Mouse (Mus musculus): ENCODE measurements around the gene Tmem29. TPM values are rescaled to one million over a fixed set of nuclear protein-coding genes. Genes with fewer than 3 reads are reported as not detected.

Gene Tmem29
- polyA plus RNA-seq, 1 experiment from 2014 or later: 35.8 TPM

DNA sequence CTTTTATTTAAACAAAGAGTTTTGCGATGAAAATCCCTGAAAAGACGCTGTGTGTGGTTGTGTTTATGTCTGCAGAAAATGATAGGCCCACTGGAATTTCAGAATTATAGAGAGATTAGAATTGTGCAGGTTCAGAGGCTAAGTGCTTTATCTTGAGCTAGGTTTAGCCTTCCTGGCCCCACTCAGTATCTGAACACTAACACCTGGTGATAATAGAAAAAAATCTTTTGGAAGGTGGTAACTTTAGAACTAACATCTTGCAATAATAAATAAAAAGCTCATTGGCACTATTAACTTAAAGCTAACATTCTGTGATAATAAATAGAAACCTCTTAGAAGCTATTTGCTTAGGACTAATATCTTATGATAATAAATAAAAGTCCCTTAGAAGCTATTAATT lies 1.2 kb upstream of the Tmem29 start:
- Histone ChIP-seq H3K9ac (no peak overlapping the region), H3K27ac (ENCODE audit: low read depth) (no peak overlapping the region), H3K36me3 (ENCODE audit: insufficient read depth) (no peaks in the 10 kb centered on the region), H3K27me3 (ENCODE audit: insufficient read depth, low read length) (no peaks in the 10 kb centered on the region), H3K4me1 (ENCODE audit: insufficient read depth) (no peaks in the 10 kb centered on the region), H3K4me3 (ENCODE audit: low read depth, low read length) (no peak overlapping the region), H3K9me3 (ENCODE audit: low read depth, low read length) (no peaks in the 10 kb centered on the region), H3K4me2 (0 out of 2 replicates have a peak overlapping the region, but pooled peaks have one; percentile 54)
- ATAC-seq (ENCODE audit: insufficient read depth): no peak
- TF ChIP-seq CTCF (IDR thresholded peaks at IDR 0.05; ENCODE audit: low read depth): no peak
- DNase-seq: no peak
- WGBS: 51% methylated on average over 2 of the region's 2 CpGs

DNA sequence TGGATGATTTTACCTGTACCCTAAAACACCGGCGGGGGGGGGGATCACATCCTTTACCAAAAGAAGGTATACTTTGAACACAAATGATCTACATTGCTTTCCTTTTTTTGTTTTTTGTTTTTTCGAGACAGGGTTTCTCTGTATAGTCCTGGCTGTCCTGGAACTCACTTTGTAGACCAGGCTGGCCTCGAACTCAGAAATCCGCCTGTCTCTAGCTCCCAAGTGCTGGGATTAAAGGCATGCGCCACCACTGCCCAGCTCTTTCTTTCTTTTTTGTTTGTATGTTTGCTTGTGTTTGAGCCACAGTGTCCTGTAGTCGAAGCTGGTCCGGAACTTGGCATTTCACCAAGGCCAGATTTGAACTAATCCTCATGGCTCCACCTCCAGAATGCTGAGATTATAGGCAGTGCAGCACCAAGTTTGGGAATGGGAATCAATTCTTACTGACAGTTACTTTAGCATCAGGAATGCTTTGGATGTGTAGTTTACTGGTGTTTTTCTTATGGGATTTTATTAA lies 515 bp upstream of the Tmem29 start:
- 0 out of 2 replicates have a peak, but pooled peaks have one; percentile 10 for ATAC-seq (ENCODE audit: insufficient read depth)
- WGBS: 31% methylated on average over 8 of the region's 8 CpGs

DNA sequence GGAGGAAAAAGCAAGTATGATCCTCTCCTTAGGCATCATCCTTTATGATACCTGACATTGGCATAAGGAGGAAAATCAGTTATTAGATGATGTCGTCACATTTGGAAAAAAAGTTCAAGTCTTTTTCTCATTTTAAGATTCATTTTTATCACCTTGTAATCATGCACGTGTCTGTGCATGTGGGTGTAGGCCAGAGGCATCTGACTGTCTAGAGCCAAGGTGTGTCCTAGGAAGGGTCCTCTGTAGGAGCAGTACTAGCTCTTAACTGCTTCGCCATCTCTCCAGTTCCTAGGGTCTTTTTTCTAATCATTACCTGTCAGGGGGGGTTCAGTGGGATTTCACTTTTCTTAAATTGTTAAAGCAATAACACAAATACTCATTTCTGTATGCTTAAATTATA lies 818 bp downstream of the Tmem29 start:
- 37% methylated on average over 3 of the region's 3 CpGs for WGBS
- ATAC-seq (ENCODE audit: insufficient read depth): no peak
- no peak overlapping the region for H3K27ac ChIP-seq (ENCODE audit: low read depth)

More for the DNA sequence above, 515 bp upstream of the Tmem29 start:
- no peaks in the 10 kb centered on the region for H3K27me3 ChIP-seq (ENCODE audit: insufficient read depth, low read length)
- peak overlapping the region; percentile 80; the same call in 1 of the 2 replicates for H3K27ac ChIP-seq (ENCODE audit: low read depth)
- no peak for TF ChIP-seq CTCF (IDR thresholded peaks at IDR 0.05; ENCODE audit: low read depth)
- H3K9ac ChIP-seq: peak overlapping the region; percentile 41
- no peaks in the 10 kb centered on the region for H3K4me1 ChIP-seq (ENCODE audit: insufficient read depth)
- peak overlapping the region; percentile 54 for H3K4me2 ChIP-seq
- no peaks in the 10 kb centered on the region for H3K9me3 ChIP-seq (ENCODE audit: low read depth, low read length)
- no peaks in the 10 kb centered on the region for H3K36me3 ChIP-seq (ENCODE audit: insufficient read depth)
- H3K4me3 ChIP-seq (ENCODE audit: low read depth, low read length): peak overlapping the region; percentile 38
- DNase-seq: peak; percentile 56

DNA sequence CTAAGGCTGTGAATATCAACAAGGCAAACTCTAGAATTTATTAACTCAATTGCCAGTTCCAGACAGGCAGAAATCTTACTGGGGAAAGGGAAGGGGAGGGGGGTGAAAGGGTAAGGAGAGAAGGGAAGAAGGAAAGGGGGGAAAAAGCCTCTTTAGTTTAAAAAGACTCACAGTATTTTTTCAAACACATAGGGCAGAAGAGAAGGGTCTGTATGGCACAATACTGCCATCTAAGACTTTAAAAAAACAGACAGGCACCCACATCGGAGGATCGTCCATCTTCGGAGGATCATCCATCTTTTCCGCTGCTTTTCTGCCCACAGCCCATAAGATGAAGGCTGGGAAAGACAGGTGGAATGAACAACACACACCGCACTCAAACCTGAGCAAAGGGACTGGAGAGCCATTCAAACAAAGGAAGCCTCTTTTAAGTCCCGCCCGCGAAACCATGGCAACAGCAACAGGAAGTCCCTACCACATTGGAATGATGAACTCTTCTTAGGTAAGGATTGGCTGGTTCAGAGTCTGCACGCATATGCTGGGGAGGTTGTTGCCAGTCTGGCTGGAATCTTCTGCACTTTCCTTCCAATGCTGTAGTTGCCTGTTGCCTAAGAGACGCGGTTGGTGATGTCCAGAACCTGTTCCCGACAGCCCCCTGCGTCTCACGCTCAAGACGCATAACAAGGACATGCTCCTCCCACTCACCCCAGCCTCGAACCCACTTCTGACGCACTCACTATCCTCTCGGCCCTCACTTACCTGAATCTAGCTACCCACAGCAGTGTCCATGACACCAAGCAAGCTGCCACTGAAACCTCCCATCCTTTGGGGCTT lies 18.2 kb downstream of the Tmem29 start:
- ATAC-seq (ENCODE audit: insufficient read depth): peak; percentile 97
- 21% methylated on average over 18 of the region's 18 CpGs for WGBS
- H3K27ac ChIP-seq (ENCODE audit: low read depth): peak overlapping the region; percentile 42; the same call in 1 of the 2 replicates
- peak overlapping the region; percentile 58 for H3K4me2 ChIP-seq
- no peaks in the 10 kb centered on the region for H3K4me1 ChIP-seq (ENCODE audit: insufficient read depth)
- DNase-seq: peak; percentile 83
- peak overlapping the region; percentile 38 for H3K9ac ChIP-seq
- TF ChIP-seq CTCF (IDR thresholded peaks at IDR 0.05; ENCODE audit: low read depth): no peak
- H3K9me3 ChIP-seq (ENCODE audit: low read depth, low read length): no peaks in the 10 kb centered on the region
- peak overlapping the region; percentile 32 for H3K4me3 ChIP-seq (ENCODE audit: low read depth, low read length)
- no peaks in the 10 kb centered on the region for H3K36me3 ChIP-seq (ENCODE audit: insufficient read depth)
- no peaks in the 10 kb centered on the region for H3K27me3 ChIP-seq (ENCODE audit: insufficient read depth, low read length)

More for the DNA sequence above, 818 bp downstream of the Tmem29 start:
- H3K36me3 ChIP-seq (ENCODE audit: insufficient read depth): no peaks in the 10 kb centered on the region
- H3K9ac ChIP-seq: no peak overlapping the region
- no peak for DNase-seq
- H3K4me2 ChIP-seq: peak overlapping the region; percentile 57
- no peaks in the 10 kb centered on the region for H3K9me3 ChIP-seq (ENCODE audit: low read depth, low read length)
- H3K4me3 ChIP-seq (ENCODE audit: low read depth, low read length): peak overlapping the region; percentile 38
- TF ChIP-seq CTCF (IDR thresholded peaks at IDR 0.05; ENCODE audit: low read depth): no peak
- no peaks in the 10 kb centered on the region for H3K4me1 ChIP-seq (ENCODE audit: insufficient read depth)
- no peaks in the 10 kb centered on the region for H3K27me3 ChIP-seq (ENCODE audit: insufficient read depth, low read length)

DNA sequence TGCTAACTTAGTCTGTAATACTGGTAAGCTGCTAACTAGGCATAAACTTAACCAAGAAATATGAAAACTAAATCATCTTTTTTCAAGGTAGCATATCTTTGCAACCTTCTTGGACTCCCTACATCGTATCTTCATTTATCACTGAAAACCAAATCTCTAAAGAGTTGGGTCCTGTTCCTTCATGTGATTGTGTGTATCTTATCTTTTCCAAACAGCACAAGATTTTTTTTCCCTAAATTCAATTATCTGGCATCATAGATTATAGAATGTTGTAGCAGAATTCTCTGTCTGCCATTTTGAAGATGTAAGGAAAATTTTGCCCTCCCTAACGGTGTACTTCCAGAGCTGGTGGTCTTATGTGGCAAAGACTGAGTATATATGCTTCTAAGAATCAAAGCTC lies 22.6 kb downstream of the Tmem29 start:
- no peak overlapping the region for H3K4me2 ChIP-seq
- H3K27me3 ChIP-seq (ENCODE audit: insufficient read depth, low read length): no peaks in the 10 kb centered on the region
- no peak for TF ChIP-seq CTCF (IDR thresholded peaks at IDR 0.05; ENCODE audit: low read depth)
- ATAC-seq (ENCODE audit: insufficient read depth) (no peak), DNase-seq (no peak)
- H3K4me3 ChIP-seq (ENCODE audit: low read depth, low read length): no peak overlapping the region
- 83% methylated on average over 2 of the region's 2 CpGs for WGBS
- H3K9me3 ChIP-seq (ENCODE audit: low read depth, low read length): no peaks in the 10 kb centered on the region
- H3K27ac ChIP-seq (ENCODE audit: low read depth): no peak overlapping the region
- H3K4me1 ChIP-seq (ENCODE audit: insufficient read depth): no peaks in the 10 kb centered on the region
- no peak overlapping the region for H3K9ac ChIP-seq
- no peaks in the 10 kb centered on the region for H3K36me3 ChIP-seq (ENCODE audit: insufficient read depth)

DNA sequence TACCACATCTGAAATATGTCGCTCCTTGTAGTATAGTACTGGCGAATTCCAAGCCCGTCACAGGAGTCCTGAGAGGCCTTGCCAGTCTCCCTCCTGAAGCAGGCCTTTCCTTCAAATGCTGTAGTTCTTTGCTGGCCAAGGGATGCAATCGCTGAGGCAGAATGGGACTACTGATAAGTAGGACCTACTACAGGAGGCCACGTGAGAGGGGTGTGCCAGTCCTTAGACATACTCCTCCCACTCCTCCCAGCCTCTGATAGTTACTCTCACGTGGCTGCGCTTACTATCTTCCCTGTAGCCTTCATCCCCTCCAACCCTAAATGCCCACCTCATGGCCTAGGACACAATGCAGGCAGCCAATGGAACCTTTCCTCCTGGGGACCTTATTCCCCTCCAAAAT lies 23.6 kb downstream of the Tmem29 start:
- 78% methylated on average over 7 of the region's 7 CpGs for WGBS
- ATAC-seq (ENCODE audit: insufficient read depth) (no peak), DNase-seq (no peak)
- TF ChIP-seq CTCF (IDR thresholded peaks at IDR 0.05; ENCODE audit: low read depth): no peak
- Histone ChIP-seq H3K4me3 (ENCODE audit: low read depth, low read length) (no peak overlapping the region), H3K36me3 (ENCODE audit: insufficient read depth) (no peaks in the 10 kb centered on the region), H3K4me2 (no peak overlapping the region), H3K9ac (no peak overlapping the region), H3K4me1 (ENCODE audit: insufficient read depth) (no peaks in the 10 kb centered on the region), H3K27ac (ENCODE audit: low read depth) (no peak overlapping the region), H3K27me3 (ENCODE audit: insufficient read depth, low read length) (no peaks in the 10 kb centered on the region), H3K9me3 (ENCODE audit: low read depth, low read length) (no peaks in the 10 kb centered on the region)

DNA sequence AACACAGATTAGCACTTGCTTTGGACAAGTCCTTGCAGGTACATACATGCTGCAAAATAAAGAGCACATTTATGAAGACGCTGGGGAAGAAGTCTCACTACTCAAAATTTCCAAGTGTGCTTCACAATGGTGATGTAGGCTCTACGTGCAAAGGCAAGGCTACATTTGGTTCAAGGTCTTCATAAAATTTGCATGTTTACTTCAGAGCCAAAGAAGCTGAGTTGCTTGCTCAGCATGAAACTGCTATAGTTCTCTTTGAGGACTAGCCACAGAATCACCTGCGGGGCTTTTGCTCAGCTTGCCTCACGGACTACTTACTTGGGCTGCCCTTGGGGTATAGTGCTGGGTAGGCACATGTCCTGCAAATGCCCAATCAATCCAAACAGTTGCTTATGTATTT lies 45.4 kb downstream of the Tmem29 start:
- no peak overlapping the region for H3K4me3 ChIP-seq (ENCODE audit: low read depth, low read length)
- H3K27ac ChIP-seq (ENCODE audit: low read depth): no peak overlapping the region
- TF ChIP-seq CTCF (IDR thresholded peaks at IDR 0.05; ENCODE audit: low read depth): no peak
- no peaks in the 10 kb centered on the region for H3K4me1 ChIP-seq (ENCODE audit: insufficient read depth)
- no peak for ATAC-seq (ENCODE audit: insufficient read depth)
- no peaks in the 10 kb centered on the region for H3K27me3 ChIP-seq (ENCODE audit: insufficient read depth, low read length)
- H3K9me3 ChIP-seq (ENCODE audit: low read depth, low read length): no peaks in the 10 kb centered on the region
- no peaks in the 10 kb centered on the region for H3K36me3 ChIP-seq (ENCODE audit: insufficient read depth)
- H3K4me2 ChIP-seq: no peak overlapping the region
- DNase-seq: no peak
- H3K9ac ChIP-seq: no peak overlapping the region
- WGBS: 90% methylated on average over 4 of the region's 4 CpGs

Other genes with a start within 250 kb of the Tmem29 start
- gene Alas2, start 88.2 kb upstream of the Tmem29 start, polyA plus RNA-seq (2014; fragmentation: Nextera tagmentation; extraction: Ambion mirVana): 56.8 and 57.0 TPM in 2 replicates
- gene Pfkfb1, start 129.1 kb upstream of the Tmem29 start, polyA plus RNA-seq (2014; fragmentation: Nextera tagmentation; extraction: Ambion mirVana): 7.2 and 7.8 TPM in 2 replicates
- 26.2 and 26.7 TPM in 2 replicates for gene Apex2, start 130.7 kb upstream of the Tmem29 start, polyA plus RNA-seq (2014; fragmentation: Nextera tagmentation; extraction: Ambion mirVana)
- 27.2 and 28.2 TPM in 2 replicates for gene Tro, start 198.4 kb upstream of the Tmem29 start, polyA plus RNA-seq (2014; fragmentation: Nextera tagmentation; extraction: Ambion mirVana)

All from lung, embryonic 14.5 days (tissue).